Mouse (Mus musculus) midbrain, embryonic 11.5 days (tissue): ENCODE results near the gene Ahcyl2. TPM values are rescaled to one million over a fixed set of nuclear protein-coding genes. Genes with fewer than 3 reads are reported as not detected.
A peak's percentile ranks its signal among the peaks of the same experiment; 100 is the strongest.

Experiments
- ATAC-seq: fragments of 200-750 bp; cut with Nextera tagmentation; 2 replicates; pipeline ENCODE4 v1.8.0; 2017; ENCODE audit warnings: moderate TSS enrichment, moderate library complexity; ENCODE audit not compliant: low FRiP score
- DNase-seq: peaks from one replicate; pipeline ENCODE4 v3.0.0; 2015; ENCODE audit warnings: low spot score; ENCODE audit errors: missing footprints
- H3K27ac ChIP-seq: fragments of 300-500 bp; sonication (generic); 2 replicates; pipeline ENCODE4 v1.5.1; 2014; ENCODE audit warnings: low read depth, low read length
- H3K27me3 ChIP-seq: fragments of 300-500 bp; sonication (generic); 2 replicates; pipeline ENCODE4 v1.6.1; 2014; ENCODE audit warnings: mild to moderate bottlenecking, low read length, moderate library complexity, mixed read lengths; ENCODE audit not compliant: control insufficient read depth, insufficient read depth
- H3K36me3 ChIP-seq: fragments of 300-500 bp; sonication (generic); 2 replicates; pipeline ENCODE4 v1.6.1; 2014; ENCODE audit warnings: mild to moderate bottlenecking, low read length, moderate library complexity, mixed read lengths; ENCODE audit not compliant: control insufficient read depth, insufficient read depth
- H3K4me1 ChIP-seq: fragments of 300-500 bp; sonication (generic); 2 replicates; pipeline ENCODE4 v1.6.1; 2014; ENCODE audit warnings: low read length; ENCODE audit not compliant: control insufficient read depth, insufficient read depth
- H3K4me2 ChIP-seq: fragments of 300-500 bp; sonication (generic); 2 replicates; pipeline ENCODE4 v1.6.1; 2014; ENCODE audit warnings: mild to moderate bottlenecking, moderate library complexity
- H3K4me3 ChIP-seq: fragments of 300-500 bp; sonication (generic); 2 replicates; pipeline ENCODE4 v1.5.1; 2014; ENCODE audit warnings: low read depth, low read length
- H3K9ac ChIP-seq: fragments of 300-500 bp; sonication (generic); 2 replicates; pipeline ENCODE4 v1.6.1; 2014; ENCODE audit warnings: low read length
- H3K9me3 ChIP-seq: fragments of 300-500 bp; sonication (generic); 2 replicates; pipeline ENCODE4 v1.6.1; 2016; ENCODE audit warnings: low read length; ENCODE audit not compliant: control insufficient read depth
- WGBS: fragments of 180-500 bp; shearing (Covaris S2); extraction: QIAGEN DNeasy Blood & Tissue Kit; methylation state at CpG from one replicate; pipeline ENCODE4 v1.1.7; 2014; 5-methylcytosine and 5-hydroxymethylcytosine counted together
- polyA plus RNA-seq: library from polyadenylated mRNA; unstranded; fragments of >200 nt; fragmentation: Nextera tagmentation; extraction: Ambion mirVana; gene quantifications from 2 replicates; pipeline ENCODE4 v1.2.1, GENCODE M21; 2014

The Ahcyl2 gene
- polyA plus RNA-seq, 1 experiment from 2014 or later: 11.3 TPM

- Histone ChIP-seq H3K4me2 (no peak overlapping the region), H3K9ac (no peak overlapping the region), H3K27ac (no peak overlapping the region), H3K4me3 (no peak overlapping the region), H3K9me3 (no peaks in the 10 kb centered on the region), H3K27me3 (no peaks in the 10 kb centered on the region), H3K4me1 (peaks cover 2% of the 10 kb centered on the region; the same call in 1 of the 2 replicates), H3K36me3 (no peaks in the 10 kb centered on the region)
- no peak for ATAC-seq
- no peak for DNase-seq
- WGBS: 85% methylated on average over 1 of the region's 1 CpGs
Measured at GRCm38 (mm10) chr6:29850096-29850495, 82.3 kb downstream of the Ahcyl2 start.

GRCm38 (mm10) chr6:29850747-29851146 lies 82.9 kb downstream of the Ahcyl2 start:
- Histone ChIP-seq H3K36me3 (no peaks in the 10 kb centered on the region), H3K4me2 (no peak overlapping the region), H3K4me1 (peaks cover 2% of the 10 kb centered on the region; the same call in 1 of the 2 replicates), H3K9me3 (no peaks in the 10 kb centered on the region), H3K27me3 (no peaks in the 10 kb centered on the region), H3K4me3 (no peak overlapping the region), H3K27ac (no peak overlapping the region), H3K9ac (no peak overlapping the region)
- no peak for DNase-seq
- no peak for ATAC-seq
- 80% methylated on average over 2 of the region's 2 CpGs for WGBS

DNA sequence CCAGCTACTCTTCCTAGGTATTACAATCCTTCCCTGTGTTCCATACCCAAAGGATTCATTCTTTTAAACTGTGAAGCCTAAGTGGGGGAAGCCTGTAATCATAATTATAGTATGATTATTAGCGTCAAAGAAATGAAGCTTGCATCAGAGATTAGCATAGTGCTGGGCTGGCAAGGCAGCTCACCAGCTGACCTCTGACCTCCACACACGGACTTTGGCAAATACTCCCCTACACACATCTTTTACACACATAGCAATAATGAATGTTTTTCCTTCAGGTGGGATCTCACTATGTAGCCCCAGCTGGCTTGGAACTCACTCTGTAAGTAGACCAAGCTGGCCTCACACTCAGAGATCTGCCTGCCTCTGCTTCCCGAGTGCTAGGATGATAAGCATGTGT lies 84.1 kb downstream of the Ahcyl2 start:
- DNase-seq (no peak), ATAC-seq (no peak)
- H3K9me3 ChIP-seq: no peaks in the 10 kb centered on the region
- H3K4me3 ChIP-seq: no peak overlapping the region
- H3K27me3 ChIP-seq: no peaks in the 10 kb centered on the region
- H3K27ac ChIP-seq: no peak overlapping the region
- no peak overlapping the region for H3K9ac ChIP-seq
- H3K4me1 ChIP-seq: peaks cover 2% of the 10 kb centered on the region; the same call in 1 of the 2 replicates
- no peak overlapping the region for H3K4me2 ChIP-seq
- 89% methylated on average over 3 of the region's 3 CpGs for WGBS
- no peaks in the 10 kb centered on the region for H3K36me3 ChIP-seq

DNA sequence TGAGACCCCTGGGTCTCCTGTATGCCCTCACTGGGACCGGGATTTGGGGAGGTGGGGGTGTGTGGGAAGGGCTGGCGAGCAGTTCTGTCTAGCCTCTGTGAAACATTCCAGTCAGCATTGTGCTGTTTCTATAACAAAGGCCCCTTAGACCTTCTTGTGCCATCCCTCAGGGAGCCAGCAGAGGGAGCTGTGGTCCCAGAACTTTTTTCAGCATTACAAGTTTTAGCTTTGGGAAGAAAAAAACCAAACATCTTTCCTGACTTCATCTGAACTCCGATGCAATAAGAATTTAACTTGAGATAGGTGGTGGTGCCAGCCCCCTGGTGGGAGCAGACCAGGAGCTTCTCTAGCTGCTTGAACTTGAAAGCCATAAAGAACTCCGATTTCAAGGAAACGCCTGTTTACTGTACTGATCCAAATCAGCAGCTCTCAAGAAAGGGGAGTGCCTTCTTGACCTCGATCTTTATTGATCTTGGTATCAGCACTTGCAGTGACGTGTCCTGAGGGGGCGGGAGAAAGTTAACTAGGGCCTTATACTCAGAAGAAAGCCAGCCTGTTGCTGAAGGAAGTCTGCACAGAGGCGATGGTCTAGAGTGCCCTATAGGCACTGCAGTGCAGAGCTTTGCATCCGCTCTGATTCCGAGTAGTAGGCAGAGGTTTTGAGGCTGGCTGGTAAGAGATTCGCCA lies 85.5 kb downstream of the Ahcyl2 start:
- H3K4me3 ChIP-seq: no peak overlapping the region
- WGBS: 41% methylated on average over 12 of the region's 12 CpGs
- no peaks in the 10 kb centered on the region for H3K36me3 ChIP-seq
- H3K9me3 ChIP-seq: no peaks in the 10 kb centered on the region
- H3K27ac ChIP-seq: no peak overlapping the region
- peak; percentile 83 for ATAC-seq
- peak; percentile 99 for DNase-seq
- H3K4me1 ChIP-seq: peaks cover 2% of the 10 kb centered on the region; the same call in 1 of the 2 replicates
- H3K9ac ChIP-seq: peak overlapping the region; percentile 59; the same call in 1 of the 2 replicates
- H3K27me3 ChIP-seq: no peaks in the 10 kb centered on the region
- H3K4me2 ChIP-seq: no peak overlapping the region

- no peak overlapping the region for H3K4me2 ChIP-seq
- DNase-seq (no peak), ATAC-seq (no peak)
- no peak overlapping the region for H3K27ac ChIP-seq
- H3K27me3 ChIP-seq: no peaks in the 10 kb centered on the region
- H3K9me3 ChIP-seq: no peaks in the 10 kb centered on the region
- H3K4me3 ChIP-seq: no peak overlapping the region
- no peaks in the 10 kb centered on the region for H3K36me3 ChIP-seq
- WGBS: 89% methylated on average over 6 of the region's 6 CpGs
- peaks cover 2% of the 10 kb centered on the region; the same call in 1 of the 2 replicates for H3K4me1 ChIP-seq
- H3K9ac ChIP-seq: 0 out of 2 replicates have a peak overlapping the region, but pooled peaks have one; percentile 16
Measured at GRCm38 (mm10) chr6:29853900-29854390, 86.1 kb downstream of the Ahcyl2 start.

GRCm38 (mm10) chr6:29858619-29859018 lies 90.8 kb downstream of the Ahcyl2 start:
- no peak overlapping the region for H3K27ac ChIP-seq
- no peaks in the 10 kb centered on the region for H3K4me1 ChIP-seq
- no peaks in the 10 kb centered on the region for H3K36me3 ChIP-seq
- H3K4me2 ChIP-seq: no peak overlapping the region
- H3K27me3 ChIP-seq: no peaks in the 10 kb centered on the region
- no peak for ATAC-seq
- H3K9me3 ChIP-seq: no peaks in the 10 kb centered on the region
- no peak overlapping the region for H3K9ac ChIP-seq
- 82% methylated on average over 6 of the region's 6 CpGs for WGBS
- H3K4me3 ChIP-seq: no peak overlapping the region
- DNase-seq: no peak

DNA sequence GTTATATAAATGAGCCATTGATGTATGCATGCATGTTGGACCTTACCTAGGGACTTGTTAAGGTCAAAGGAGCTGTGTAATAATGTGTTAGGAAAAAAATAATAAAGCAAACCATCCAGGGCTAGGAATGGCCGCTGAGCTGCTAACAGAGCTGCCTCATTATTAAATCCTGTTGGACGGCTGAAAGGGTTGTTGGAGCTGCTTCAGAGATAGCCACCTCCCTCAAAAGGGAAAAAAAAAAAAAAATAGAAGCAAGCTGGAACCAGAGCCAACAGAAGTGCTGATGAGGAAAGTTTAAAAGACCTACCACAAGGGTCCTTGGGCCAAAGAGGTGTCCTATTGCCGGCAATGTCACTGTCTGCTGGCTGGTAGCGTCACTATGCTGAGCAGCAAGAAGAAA lies 91.5 kb downstream of the Ahcyl2 start:
- Histone ChIP-seq H3K4me1 (no peaks in the 10 kb centered on the region), H3K36me3 (no peaks in the 10 kb centered on the region), H3K4me2 (no peak overlapping the region), H3K27ac (no peak overlapping the region), H3K9ac (no peak overlapping the region), H3K4me3 (no peak overlapping the region), H3K9me3 (no peaks in the 10 kb centered on the region), H3K27me3 (no peaks in the 10 kb centered on the region)
- DNase-seq (no peak), ATAC-seq (no peak)
- 83% methylated on average over 4 of the region's 4 CpGs for WGBS

- Histone ChIP-seq H3K4me1 (no peaks in the 10 kb centered on the region), H3K4me2 (no peak overlapping the region), H3K27ac (no peak overlapping the region), H3K27me3 (no peaks in the 10 kb centered on the region), H3K9ac (no peak overlapping the region), H3K36me3 (no peaks in the 10 kb centered on the region), H3K4me3 (no peak overlapping the region), H3K9me3 (no peaks in the 10 kb centered on the region)
- ATAC-seq (peak; percentile 48; the same call in 1 of the 2 replicates), DNase-seq (no peak)
- 92% methylated on average over 3 of the region's 3 CpGs for WGBS
Measured at GRCm38 (mm10) chr6:29860238-29860637, 92.4 kb downstream of the Ahcyl2 start.

- WGBS: 91% methylated on average over 2 of the region's 2 CpGs
- no peaks in the 10 kb centered on the region for H3K9me3 ChIP-seq
- no peaks in the 10 kb centered on the region for H3K4me1 ChIP-seq
- no peaks in the 10 kb centered on the region for H3K36me3 ChIP-seq
- ATAC-seq: no peak
- no peak overlapping the region for H3K27ac ChIP-seq
- DNase-seq: no peak
- no peak overlapping the region for H3K4me3 ChIP-seq
- H3K4me2 ChIP-seq: no peak overlapping the region
- H3K27me3 ChIP-seq: no peaks in the 10 kb centered on the region
- no peak overlapping the region for H3K9ac ChIP-seq
Measured at GRCm38 (mm10) chr6:29864926-29865325, 97.1 kb downstream of the Ahcyl2 start.
